Mouse (Mus musculus) A20 (cell line): ENCODE measurements around the gene Ankra2.

Experiments
- DNase-seq: peaks from one replicate; pipeline ENCODE4 v3.0.0-alpha.2; 2011; ENCODE audit warnings: low read depth, low spot score

The Ankra2 gene

DNA sequence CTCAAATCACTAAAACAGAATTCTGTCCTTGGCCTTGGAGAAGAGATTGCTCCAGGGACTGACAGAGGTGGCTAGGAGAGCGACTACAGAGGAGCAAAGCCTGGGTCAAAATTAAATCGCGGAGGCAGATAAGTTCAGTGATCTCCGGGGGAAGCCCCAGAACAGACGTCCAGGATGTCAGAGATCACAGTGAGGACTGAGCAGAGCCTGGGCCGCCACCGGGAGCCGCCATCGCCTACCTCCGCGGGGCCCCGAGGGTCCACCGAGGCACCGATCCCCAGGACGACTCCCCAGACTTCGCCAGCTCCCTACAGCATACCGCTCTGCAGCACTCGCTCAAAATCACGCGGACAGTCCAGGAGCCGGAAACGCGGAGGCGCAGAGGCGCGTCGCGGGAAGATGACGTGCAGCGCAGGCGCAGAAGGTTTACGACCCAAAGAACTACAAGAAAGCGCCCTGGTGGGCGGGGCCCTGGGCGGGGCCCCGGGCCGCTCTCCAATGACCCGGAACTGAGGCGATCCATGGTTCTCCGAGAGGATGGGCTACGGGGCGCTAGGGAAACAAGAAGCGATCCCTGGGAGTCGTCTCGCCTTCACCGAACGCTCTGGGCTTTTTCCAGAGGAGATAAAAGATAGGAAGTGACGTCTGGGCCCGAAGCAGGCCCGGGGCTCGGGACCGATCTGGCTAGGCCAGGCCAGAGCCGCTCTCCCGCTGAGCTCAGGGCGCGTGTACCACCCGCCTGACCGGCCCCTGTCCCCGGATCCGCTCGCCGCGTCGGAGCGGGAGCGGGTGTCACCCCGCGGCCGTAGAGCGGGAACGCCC is at the start of gene Ankra2, which contains the start of gene Utp15:
Gene Ankra2 (plus strand): TSS at position 439 of the 822 bp plus-strand sequence.
Gene Utp15 (minus strand): TSS at position 406 of the 822 bp plus-strand sequence.
- peak; percentile 98 for DNase-seq

DNA sequence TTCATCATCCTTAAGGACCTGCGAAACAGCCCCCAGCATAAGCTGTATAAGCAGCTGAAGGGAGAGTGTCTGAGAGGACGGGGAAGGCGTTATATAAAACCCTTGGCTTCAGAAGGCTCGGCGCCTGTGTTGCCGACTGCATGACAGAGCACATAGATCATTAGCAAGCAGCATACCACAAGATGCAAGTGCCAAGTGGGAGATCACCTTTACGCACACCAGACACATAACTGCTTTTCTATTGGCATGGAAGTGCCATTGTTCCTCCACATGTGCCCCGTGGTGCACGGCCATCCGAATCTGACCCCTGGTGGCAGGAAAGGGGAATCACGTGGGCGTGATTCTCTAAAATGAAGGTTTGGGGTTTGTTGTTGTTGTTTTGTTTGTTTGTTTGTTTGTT is 40.0 kb upstream of the Ankra2 start:
- peak; percentile 25 for DNase-seq

DNA sequence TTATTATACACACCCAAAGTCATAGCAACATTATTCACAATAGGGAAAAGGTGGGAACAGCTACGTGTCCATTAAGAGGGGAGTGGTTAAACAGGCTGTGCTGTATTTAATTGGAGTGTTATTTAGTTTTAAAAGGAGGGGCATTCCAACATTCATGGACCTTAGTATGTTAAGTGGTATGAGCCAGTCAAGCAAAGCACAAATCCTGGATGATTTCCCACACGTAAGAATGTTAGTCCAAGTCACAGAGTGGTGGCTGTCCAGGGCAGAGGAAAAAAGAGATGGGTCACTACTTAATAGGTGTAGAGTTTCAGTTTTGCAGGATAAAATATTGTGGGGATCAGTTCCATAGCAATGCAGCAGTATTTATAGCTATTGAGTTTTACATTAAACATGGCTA is 36.6 kb upstream of the Ankra2 start:
- DNase-seq = no peak

DNA sequence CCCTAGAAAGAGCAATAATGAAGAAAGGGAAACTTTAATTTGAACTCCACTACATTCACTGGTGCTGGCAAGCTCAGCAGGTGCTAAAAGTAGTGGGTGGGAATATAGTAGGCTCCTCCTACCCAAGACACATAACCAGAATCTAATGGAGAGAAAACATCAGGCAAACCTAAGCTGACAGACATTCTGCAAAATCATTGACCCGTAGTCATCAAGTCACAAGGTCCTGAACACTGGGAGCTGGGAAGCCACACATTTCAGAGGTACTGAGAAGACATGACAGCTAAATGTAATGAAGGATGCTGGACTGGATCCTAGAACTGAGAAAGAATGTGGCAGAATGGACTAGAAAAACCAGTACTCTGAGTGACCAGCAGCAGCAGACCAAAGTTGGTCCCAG is 32.4 kb upstream of the Ankra2 start:
- no peak for DNase-seq

DNA sequence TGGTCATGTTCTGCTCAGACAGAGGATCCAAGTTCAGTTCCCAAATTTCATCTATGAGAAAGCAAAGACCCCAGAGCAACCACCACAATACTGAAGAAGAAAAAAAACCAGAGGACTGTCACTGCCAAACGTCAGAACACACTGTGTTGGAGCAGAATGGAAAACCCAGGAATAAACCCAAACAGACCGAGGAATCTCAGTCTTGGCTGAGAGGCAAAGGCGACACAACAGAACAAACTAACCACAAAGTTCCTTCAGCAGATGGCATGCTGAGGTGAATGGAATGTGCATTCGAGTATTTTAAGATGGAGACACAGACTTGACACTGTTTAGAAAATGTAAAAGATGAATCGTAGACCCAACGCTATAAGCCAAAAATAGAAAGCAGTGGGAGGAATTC is 27.4 kb upstream of the Ankra2 start:
- no peak for DNase-seq

DNA sequence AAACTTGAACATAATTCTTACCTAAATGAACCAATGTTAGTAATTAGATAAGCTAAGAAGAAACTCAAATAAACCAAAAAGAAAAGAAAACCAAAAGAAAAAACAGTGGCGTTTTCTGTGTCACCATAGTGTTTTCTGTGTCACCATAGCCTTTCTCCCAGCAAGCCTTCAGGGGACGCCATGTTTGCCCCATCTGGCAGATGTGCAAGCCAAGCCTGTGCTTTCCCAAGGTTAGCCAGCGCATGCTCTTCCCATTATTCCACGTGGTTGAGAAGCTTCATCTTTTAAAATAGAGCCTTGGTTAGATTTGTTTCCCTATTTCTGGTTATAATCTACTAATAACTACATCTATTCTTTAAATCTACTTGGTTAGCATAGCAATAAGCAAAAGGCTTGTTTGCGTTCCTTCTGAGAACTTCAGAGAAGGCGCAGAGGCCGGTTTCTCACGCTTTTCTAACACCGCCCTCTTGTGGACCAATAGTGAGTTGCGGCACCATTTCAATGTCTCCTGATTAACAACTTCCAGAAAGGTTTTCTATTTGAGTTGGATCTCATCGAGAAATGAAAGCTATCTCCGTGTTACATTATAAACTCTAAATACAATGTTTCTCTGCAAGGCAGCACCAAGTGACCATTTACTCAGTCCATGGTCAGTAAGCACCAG is 22.8 kb upstream of the Ankra2 start:
- DNase-seq = peak; percentile 61

DNA sequence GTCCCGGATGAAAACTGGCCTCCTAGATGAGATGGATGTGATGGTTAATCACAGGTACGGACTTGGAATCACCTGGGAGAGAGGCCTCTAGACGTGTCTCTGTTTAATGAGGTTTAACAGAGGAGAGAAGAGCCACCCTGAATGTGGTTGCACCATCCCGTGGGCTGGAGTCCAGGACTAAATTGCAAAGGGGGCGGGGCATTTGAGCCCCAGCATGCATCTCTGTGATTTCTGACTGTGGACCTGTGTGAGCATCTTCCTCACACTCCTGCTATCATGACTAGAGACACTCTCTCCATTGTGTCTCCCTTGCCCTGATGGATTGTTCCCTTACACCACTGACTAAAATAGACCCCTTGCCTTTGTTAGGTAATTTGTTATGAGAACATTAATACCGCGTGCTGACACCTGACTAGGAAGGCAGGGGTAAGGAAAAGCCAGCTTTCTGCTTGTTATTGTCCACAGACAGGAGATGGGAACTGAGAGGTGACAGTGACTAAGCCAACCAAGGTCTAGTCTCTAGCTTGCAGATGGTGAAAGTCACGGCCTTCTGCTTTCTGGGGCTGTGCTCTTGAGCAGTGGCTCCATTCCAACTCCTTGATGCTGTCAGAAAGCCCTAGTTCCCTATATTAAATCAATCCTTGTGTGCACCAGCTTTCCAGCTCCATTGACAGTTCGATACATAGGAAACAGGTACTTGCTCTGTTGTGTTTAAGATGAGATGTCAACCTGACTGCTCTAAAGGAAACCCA is 21.2 kb upstream of the Ankra2 start:
- DNase-seq = no peak

DNA sequence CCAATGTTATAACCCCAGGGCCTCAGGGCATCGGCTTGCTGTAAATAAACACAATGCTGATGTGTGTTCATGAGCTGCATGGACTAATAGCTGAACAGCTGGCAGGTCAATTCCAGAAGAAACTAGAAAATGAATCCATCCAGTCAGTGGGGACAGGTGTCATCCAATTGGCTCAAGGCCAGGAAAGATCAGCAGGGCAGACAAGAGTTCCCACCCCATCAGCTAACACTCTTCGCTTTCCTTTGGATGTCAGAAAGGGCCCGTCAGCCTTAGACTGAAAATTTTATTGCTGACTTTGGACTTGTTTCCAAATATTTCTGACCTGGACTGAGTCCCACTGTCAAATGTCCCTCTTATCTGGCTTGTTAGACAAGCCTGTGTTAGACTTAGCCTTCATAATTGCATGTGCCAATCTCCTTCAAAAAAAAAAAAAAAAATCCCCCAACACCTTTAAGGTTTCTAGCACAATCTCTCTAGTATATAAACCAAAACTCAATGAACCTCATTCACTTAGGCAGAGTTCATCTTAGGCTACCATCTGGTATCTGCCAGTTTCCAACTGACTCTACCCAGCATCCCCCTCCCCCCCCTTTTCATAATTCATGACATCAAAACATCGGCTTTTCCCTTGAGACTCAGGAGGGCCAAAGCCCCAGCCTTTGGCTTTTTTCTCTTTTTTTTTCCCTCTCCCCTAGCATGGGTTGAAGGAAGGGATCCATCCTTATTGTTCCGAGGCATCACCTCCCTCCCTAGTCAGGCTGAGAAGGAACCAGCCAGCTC is 18.1 kb upstream of the Ankra2 start:
- no peak for DNase-seq

DNA sequence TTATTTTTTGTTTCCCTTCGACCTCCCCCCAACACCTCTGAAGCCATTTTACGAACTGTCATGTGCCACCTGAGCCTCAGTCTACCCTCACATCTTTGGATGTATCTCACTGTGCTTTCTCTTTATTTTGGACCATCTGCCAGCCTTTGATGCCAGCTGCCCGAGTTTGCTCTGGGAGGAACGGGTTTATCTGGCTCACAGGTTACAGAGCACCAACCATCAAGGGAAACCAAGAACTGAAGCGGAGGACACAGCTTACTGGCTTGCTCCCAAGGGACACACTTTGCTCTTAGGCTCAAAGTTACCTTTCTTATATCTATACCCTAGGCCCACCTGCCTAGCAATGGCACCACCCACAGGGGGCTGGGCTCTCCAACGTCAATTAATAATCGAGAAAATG is 17.5 kb upstream of the Ankra2 start:
- DNase-seq = no peak

DNA sequence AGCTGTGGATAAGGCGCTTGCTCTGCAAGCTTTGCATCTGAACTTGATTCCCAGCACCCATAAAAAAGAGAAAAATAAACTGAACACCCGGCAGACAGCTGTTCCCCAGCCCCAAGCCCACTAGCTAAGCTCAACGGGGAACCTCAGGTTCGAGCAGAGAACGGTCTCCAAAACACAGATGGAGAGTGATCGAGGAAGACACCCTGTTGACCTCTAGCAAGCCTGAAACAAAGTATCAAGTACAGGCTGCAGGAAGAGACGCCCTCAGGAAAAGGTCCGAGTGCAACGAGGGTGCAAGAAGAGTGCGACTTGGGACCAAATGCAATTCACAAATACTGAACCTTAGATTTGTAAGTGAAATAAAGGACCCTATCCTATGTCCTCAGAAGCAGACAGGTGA is 13.3 kb upstream of the Ankra2 start:
- no peak for DNase-seq

DNA sequence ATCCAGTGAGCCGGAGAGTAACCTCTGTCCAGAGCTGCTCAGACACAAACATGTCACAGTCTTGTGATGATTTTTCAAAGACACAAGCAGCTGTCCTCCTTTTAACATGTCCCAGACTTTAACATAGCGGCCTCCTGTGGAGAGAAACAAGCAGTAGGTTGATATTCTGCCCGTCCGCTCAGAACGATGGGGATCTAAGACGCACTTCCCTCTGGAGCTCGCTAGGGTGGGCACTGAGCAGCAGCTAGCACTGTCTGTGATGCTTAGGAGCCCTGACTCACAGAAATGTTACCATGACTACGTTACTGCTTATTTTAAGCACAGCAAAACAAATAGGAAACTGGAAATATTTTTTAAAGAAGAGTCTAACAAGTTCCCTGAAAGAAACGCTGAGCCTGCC is 8.0 kb upstream of the Ankra2 start:
- no peak for DNase-seq

DNA sequence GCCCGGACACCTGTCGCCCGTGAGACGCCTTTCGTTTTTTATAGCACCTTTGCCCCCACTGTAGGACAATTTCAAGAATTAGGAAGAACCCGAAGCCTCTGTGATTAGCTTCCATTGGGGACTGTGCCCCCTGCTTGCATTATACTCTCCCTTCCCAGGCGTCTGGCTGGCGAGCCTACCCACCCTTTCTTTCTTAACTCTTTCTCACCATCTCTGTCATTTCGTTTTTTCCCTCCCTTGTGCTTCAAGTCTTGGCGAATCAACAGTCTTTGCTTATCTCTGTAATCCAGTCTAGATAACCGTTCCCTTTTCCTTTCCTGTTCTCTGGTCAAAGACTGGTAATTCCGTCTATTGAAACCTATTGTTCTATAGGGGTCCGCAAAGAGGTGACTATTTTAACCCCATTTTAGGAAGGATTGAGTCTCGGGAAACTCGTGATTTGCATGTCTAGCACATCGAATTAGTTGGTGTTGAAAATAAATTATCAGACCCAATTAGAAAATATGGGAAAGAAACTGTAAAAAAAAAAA is 649 bp downstream of the Ankra2 start:
- no peak for DNase-seq

DNA sequence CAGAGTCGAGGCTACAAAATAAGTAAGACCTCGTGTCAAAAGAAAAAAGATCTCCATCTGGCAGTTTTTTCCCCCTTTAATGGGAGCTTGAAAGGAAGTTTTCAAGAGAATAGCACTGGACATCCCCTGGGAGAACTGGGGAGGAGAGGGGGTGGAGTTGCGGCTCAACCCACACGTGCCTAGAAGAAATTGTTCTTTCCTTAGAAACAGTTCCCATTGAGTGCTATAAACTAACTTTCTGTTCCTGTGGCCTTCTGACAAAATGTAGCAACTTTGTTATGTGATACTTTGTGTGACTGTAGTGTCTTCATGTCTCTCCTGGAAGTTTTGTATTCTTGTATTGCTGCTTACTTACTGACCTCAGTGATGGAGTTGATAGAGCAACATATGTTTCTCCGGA is 1.2 kb downstream of the Ankra2 start:
- DNase-seq = peak; percentile 7

DNA sequence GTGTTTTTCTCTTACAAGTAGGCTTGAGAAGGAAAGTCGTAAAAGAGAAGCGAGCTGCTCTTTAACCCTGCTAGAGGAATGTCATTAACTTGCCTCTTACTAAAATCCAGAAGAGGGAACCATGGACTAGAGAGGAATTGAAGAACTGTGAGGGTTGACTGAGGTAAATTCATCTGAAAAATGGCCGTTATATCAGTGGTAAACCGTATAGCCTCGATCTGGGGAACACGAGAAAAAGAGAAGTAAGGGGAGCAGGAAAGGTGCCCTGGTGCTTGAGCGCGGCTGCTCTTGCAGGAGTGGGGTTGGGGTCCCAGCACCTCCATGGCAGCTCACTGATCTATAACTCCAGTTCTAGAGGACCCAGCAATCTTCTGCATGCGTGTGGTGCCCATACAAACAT is 11.1 kb downstream of the Ankra2 start:
- DNase-seq = no peak

DNA sequence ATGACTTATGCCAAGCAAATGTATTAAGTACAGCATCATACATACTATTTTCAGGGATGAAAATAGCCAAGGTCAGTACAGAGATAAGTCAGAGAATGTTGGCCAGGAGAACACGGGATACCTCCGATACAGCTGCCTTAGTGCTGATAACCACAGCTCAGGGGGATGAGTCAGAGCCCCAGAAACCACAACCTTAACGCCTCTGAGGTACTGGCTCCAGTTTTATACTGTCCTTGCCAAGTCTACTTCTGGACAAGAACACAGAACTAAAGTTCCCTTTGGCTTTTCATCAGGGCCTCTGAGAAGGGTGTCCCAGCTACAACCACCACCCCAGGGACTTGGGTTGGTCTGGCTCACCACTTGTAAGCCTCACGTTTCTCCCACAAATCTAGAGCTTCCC is 12.8 kb downstream of the Ankra2 start:
- DNase-seq = no peak

DNA sequence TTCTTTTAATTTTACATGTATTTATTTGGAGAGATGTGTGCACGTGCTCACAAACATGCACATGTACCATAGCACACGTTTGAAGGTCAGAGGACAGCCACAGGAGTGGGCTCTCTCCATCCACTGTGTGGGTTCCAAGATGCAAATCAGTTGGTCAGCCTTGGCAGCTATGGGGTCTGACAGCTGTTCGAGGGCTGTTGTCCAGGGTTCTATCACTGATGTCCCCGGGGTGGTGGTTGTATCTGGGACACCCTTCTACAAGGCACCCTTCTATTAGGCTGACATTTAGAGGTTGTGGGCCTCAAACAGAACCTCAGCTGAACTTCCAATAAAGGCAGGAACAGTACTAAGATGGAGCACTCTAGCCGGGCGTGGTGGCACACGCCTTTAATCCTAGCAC is 13.4 kb downstream of the Ankra2 start:
- DNase-seq = no peak

DNA sequence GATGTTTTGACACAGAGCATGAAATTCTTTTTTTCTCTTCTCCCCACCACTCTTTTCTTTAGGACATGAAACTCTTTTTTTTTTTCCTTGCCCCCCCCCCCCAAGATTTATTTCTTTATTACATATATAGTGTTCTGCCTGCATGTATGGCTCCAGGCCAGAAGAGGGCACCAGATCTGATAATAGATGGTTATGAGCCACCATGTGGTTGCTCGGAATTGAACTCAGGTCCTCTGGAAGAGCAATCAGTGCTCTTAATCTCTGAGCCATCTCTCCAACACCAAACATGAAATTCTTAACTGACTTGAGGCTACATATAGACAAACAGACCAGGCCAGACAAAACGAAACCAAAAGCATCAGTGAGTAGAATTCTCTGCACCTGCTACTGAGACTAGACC is 14.6 kb downstream of the Ankra2 start:
- peak; percentile 44 for DNase-seq

DNA sequence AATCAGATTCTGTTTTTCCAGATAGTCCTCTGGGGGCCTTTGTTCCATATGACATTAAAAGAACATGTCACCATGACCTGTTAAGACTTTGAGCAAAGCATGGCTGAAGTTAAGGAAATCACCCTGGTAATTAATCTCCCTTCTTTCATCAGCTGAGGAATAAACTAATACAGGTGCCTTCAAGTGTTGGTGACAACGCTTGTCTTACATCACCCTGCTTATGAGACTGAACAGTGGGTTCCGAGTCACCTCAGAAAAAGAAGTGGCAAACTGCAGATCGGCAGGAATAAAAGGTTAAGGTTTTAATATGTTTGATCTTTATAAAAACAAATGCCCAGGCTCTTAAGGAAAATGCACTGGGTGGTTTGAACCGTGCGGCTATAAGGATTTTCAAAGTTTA is 16.8 kb downstream of the Ankra2 start, which contains the start of gene Gm21976:
Gene Gm21976 (plus strand): TSS at position 202 of the 400 bp plus-strand sequence.
- DNase-seq = no peak

DNA sequence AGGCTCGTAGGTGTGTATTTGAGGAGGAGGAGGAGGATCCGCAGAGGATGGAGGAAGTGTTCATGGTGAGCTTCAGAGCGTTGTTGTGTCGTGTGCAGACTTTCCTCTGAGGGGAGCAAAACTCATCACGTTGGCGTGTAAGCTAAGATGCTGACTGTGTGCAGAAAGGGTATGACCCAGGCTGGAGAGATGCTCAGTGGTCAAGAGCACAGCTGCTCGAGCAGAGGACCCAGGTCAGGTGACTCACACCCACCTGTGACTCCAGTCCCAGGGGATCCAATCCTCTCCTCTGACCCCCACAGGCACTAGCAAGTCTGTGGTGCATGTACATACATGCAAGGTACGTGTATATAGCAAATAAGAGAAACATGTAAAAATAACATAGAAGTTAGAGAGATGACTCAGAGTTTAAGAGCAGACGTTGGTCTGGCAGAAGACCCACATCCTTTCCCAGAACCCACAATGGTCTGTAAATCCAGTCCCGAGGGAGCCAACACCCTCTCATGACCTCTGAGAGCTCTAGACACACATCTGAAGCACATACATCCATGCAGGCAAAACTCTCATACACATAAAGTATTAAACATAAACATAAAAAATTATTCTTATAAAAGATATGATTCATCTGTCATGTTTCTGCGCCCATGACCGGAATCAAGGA is 18.2 kb downstream of the Ankra2 start:
- DNase-seq = no peak

DNA sequence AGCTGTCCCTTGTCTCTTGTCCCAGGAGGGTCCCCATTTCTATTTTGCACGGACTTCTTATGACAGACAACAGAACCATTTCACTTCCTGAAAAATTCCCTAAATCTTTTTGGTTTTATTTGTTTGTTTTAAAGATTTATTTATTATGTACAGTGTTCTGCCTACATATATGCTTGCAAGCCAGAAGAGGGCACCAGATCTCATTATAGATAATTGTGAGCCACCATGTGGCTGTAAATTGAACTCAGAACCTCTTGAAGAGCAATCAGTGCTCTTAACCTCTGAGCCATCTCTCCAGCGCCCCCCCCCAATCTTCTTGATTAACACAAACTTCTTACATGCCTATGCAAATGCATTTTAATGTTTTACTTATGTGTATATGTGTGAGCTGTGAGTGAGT is 27.8 kb downstream of the Ankra2 start:
- DNase-seq = peak; percentile 31

DNA sequence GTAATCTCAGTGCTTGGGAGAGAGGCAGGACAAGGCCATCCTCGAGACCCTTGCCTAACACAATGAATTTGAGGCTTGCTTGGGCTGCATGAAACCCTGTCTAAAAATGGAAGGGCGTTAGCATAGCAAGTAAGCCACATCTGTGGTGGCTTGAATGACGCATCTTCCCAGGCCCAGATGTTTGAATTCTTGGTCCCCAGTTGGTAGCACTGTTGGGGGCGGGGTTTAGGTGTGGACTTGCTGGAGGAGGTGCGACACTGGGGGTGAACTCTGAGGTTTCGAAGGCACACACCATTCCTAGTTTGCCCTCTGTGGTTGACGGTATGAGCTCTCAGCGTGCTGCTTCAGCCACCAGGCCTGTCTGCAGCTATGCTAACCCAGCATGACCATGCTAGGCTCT is 28.8 kb downstream of the Ankra2 start:
- DNase-seq = no peak
